Mouse (Mus musculus) right cerebral cortex, adult 2 months (tissue): ENCODE measurements at regions not wholly inside any gene's neighbourhood (a gene's known extent, or its start where the extent isn't known, plus 50 kb on each side); places are given as distances from the start of the nearest gene placed in this dataset.
"Not testable (repeated sequence)": the region's sequence is repeated elsewhere in the genome, so short reads cannot be mapped to it uniquely, and the experiment has no call there.

Source experiments
- DNase-seq, 2 experiments: peaks; one replicate each; pipeline ENCODE4 v3.0.0; 2021 to 2022; ENCODE audit warnings: low spot score in 2 of 2

GRCm38 (mm10) chr16:20860606-20861005 lies 126.3 kb upstream of the Thpo start:
- DNase-seq: not testable (repeated sequence)

GRCm38 (mm10) chr16:20854696-20855213 lies 120.4 kb upstream of the Thpo start:
- no peak for DNase-seq

GRCm38 (mm10) chr16:20838151-20838550 lies 103.8 kb upstream of the Thpo start:
- no peak for DNase-seq

GRCm38 (mm10) chr16:20836866-20837265 lies 102.6 kb upstream of the Thpo start:
- DNase-seq: peak in 1 of 2 experiments; percentile 0

- not testable (repeated sequence) for DNase-seq
Observed at GRCm38 (mm10) chr16:20833838-20834237, 99.5 kb upstream of the Thpo start.

GRCm38 (mm10) chr16:20833301-20833700 lies 99.0 kb upstream of the Thpo start:
- no peak for DNase-seq

GRCm38 (mm10) chr16:20829732-20830435 lies 95.6 kb upstream of the Thpo start:
- DNase-seq: no peak

GRCm38 (mm10) chr16:20828996-20829731 lies 94.9 kb upstream of the Thpo start:
- DNase-seq: peak in 1 of 2 experiments; percentile 0

GRCm38 (mm10) chr16:20824226-20824625 lies 89.9 kb upstream of the Thpo start:
- peak; percentile 80 for DNase-seq

- DNase-seq: no peak
Observed at GRCm38 (mm10) chr16:20820939-20821338, 86.6 kb upstream of the Thpo start.

GRCm38 (mm10) chr16:20819568-20819967 lies 85.3 kb upstream of the Thpo start:
- no peak for DNase-seq

GRCm38 (mm10) chr16:20818711-20819189 lies 84.4 kb upstream of the Thpo start:
- no peak for DNase-seq

GRCm38 (mm10) chr16:20814976-20815375 lies 80.7 kb upstream of the Thpo start:
- DNase-seq: no peak

GRCm38 (mm10) chr16:20814240-20814639 lies 79.9 kb upstream of the Thpo start:
- DNase-seq: no peak

GRCm38 (mm10) chr16:20812025-20812424 lies 77.7 kb upstream of the Thpo start:
- DNase-seq: not testable (repeated sequence)

- no peak for DNase-seq
Observed at GRCm38 (mm10) chr16:20810322-20810721, 76.0 kb upstream of the Thpo start.

- no peak for DNase-seq
Observed at GRCm38 (mm10) chr16:20808263-20808662, 74.0 kb upstream of the Thpo start.

- no peak for DNase-seq
Observed at GRCm38 (mm10) chr16:20806739-20807138, 72.4 kb upstream of the Thpo start.

GRCm38 (mm10) chr16:20805793-20806192 lies 71.5 kb upstream of the Thpo start:
- no peak for DNase-seq

GRCm38 (mm10) chr16:20805086-20805485 lies 70.8 kb upstream of the Thpo start:
- DNase-seq: no peak

GRCm38 (mm10) chr16:20804601-20805017 lies 70.3 kb upstream of the Thpo start:
- DNase-seq: peak; percentile 80

- no peak for DNase-seq
Observed at GRCm38 (mm10) chr16:20803278-20803930, 69.1 kb upstream of the Thpo start.
